In genomic region chr13:56582720-56583119, GRCm38 (mm10) we compare ENCODE assay signal across 10 mouse cellular contexts. TPM values are rescaled to one million over a fixed set of nuclear protein-coding genes. Genes with fewer than 3 reads are reported as not detected.
A peak's percentile ranks its signal among the peaks of the same experiment; 100 is the strongest.
DNase-seq lines count a peak whose midpoint lies in the region; ATAC-seq and TF ChIP-seq lines count a peak whose summit lies in the region.
"Had no signal": no experiment of that assay in that cellular context is flagged by ENCODE, and none has a peak within 500 bp of the region (broad histone marks: within the 10 kb centered on the region; RNA-seq: fewer than 3 reads in every experiment).

No protein-coding gene starts in this region.

- no peaks in the 10 kb centered on the region for H3K9me3 ChIP-seq in hindbrain, embryonic 10.5 days
- H3K9me3 ChIP-seq in hindbrain, embryonic 16.5 days (ENCODE audit: control insufficient read depth, low read length) = no peaks in the 10 kb centered on the region
- H3K9me3 ChIP-seq in forebrain, embryonic 13.5 days (replicated peaks) = no peaks in the 10 kb centered on the region

- peak overlapping the region; percentile 35 for H3K4me3 ChIP-seq in hindbrain, embryonic 10.5 days
- no peak overlapping the region for H3K4me3 ChIP-seq in hindbrain, embryonic 16.5 days (ENCODE audit: low read length)
- H3K4me3 ChIP-seq in forebrain, embryonic 13.5 days = no peak overlapping the region
- no peak overlapping the region for H3K4me3 ChIP-seq in myocyte

- DNase-seq in hindbrain, embryonic 10.5 days (ENCODE audit: low spot score) = peak; percentile 64
- DNase-seq in NIH3T3 (ENCODE audit: low read depth) = peak; percentile 72
- no peak for DNase-seq in urinary bladder, postnatal 25 days (ENCODE audit: low spot score)
- no peak for DNase-seq in urinary bladder, postnatal 36 days (ENCODE audit: low spot score in 2 of 2)

- H3K36me3 ChIP-seq in hindbrain, embryonic 10.5 days = no peaks in the 10 kb centered on the region
- H3K36me3 ChIP-seq in hindbrain, embryonic 16.5 days (ENCODE audit: control insufficient read depth, insufficient read depth, low read length) = no peaks in the 10 kb centered on the region
- no peaks in the 10 kb centered on the region for H3K36me3 ChIP-seq in forebrain, embryonic 13.5 days (ENCODE audit: poor library complexity, severe bottlenecking)
- H3K36me3 ChIP-seq in myocyte (ENCODE audit: control insufficient read depth, insufficient read depth) = no peaks in the 10 kb centered on the region
- H3K36me3 ChIP-seq: G1E had no signal

- peak overlapping the region; percentile 96 for H3K27ac ChIP-seq in hindbrain, embryonic 10.5 days
- no peak overlapping the region for H3K27ac ChIP-seq in hindbrain, embryonic 16.5 days (ENCODE audit: low read depth, low read length)
- H3K27ac ChIP-seq in forebrain, embryonic 13.5 days = peak overlapping the region; percentile 90

- no peak overlapping the region for H3K9ac ChIP-seq in hindbrain, embryonic 16.5 days (ENCODE audit: low read depth, low read length)
- 0 out of 2 replicates have a peak overlapping the region, but pooled peaks have one; percentile 13 for H3K9ac ChIP-seq in forebrain, embryonic 13.5 days

- no peak overlapping the region for H3K4me2 ChIP-seq in hindbrain, embryonic 16.5 days (ENCODE audit: low read length)
- H3K4me2 ChIP-seq in forebrain, embryonic 13.5 days = no peak overlapping the region
- peak overlapping the region; percentile 50 for H3K4me2 ChIP-seq in myocyte (ENCODE audit: low read depth)

- no peaks in the 10 kb centered on the region for H3K79me2 ChIP-seq in myocyte (ENCODE audit: control insufficient read depth, insufficient read depth)

- WGBS in hindbrain, embryonic 10.5 days = 6% methylated on average over 3 of the region's 3 CpGs
- 26% methylated on average over 3 of the region's 3 CpGs for WGBS in hindbrain, embryonic 16.5 days
- 17% methylated on average over 3 of the region's 3 CpGs for WGBS in forebrain, embryonic 13.5 days

- no peak overlapping the region for H3ac ChIP-seq in myocyte (ENCODE audit: control insufficient read depth, insufficient read length)

- TF ChIP-seq POLR2A in myocyte (IDR thresholded peaks at IDR 0.05; ENCODE audit: insufficient read length, low read depth) = no peak

- no peak for ATAC-seq in hindbrain, embryonic 16.5 days
- ATAC-seq in forebrain, embryonic 13.5 days = no peak
- no peak for ATAC-seq in CD4-positive, CD25-positive, alpha-beta regulatory T cell, adult 4 months

- H3K27me3 ChIP-seq in hindbrain, embryonic 10.5 days (ENCODE audit: insufficient read depth, poor library complexity, severe bottlenecking) = no peaks in the 10 kb centered on the region
- no peaks in the 10 kb centered on the region for H3K27me3 ChIP-seq in hindbrain, embryonic 16.5 days (replicated peaks; ENCODE audit: control insufficient read depth, insufficient read depth, low read length)
- H3K27me3 ChIP-seq in forebrain, embryonic 13.5 days = no peaks in the 10 kb centered on the region
- no peaks in the 10 kb centered on the region for H3K27me3 ChIP-seq in myocyte (ENCODE audit: control insufficient read depth, insufficient read depth, insufficient read length)

- H3K4me1 ChIP-seq in hindbrain, embryonic 10.5 days (replicated peaks) = peaks cover 73% of the 10 kb centered on the region
- H3K4me1 ChIP-seq in hindbrain, embryonic 16.5 days (ENCODE audit: control insufficient read depth, insufficient read depth, low read depth, low read length) = peaks cover 8% of the 10 kb centered on the region
- peaks cover 24% of the 10 kb centered on the region for H3K4me1 ChIP-seq in forebrain, embryonic 13.5 days

TF ChIP-seq in myocyte, 11 proteins besides CTCF, POLR2A, EP300 and RAD21:
- TF ChIP-seq MAX (IDR thresholded peaks at IDR 0.05; ENCODE audit: low read depth) (no peak), CEBPB (IDR thresholded peaks at IDR 0.05; ENCODE audit: insufficient read depth, poor library complexity, severe bottlenecking) (no peak), REST (IDR thresholded peaks at IDR 0.05; ENCODE audit: insufficient read depth, insufficient read length) (no peak), MYOD1 (IDR thresholded peaks at IDR 0.05; ENCODE audit: control insufficient read depth in 1 of 3, insufficient read length in 2 of 3, low read depth in 2 of 3) (no peak)

RNA-seq across cellular contexts. Expression of gene Tgfbi, which starts 26.6 kb away (rescaled TPM):
- 38.4 and 42.9 TPM in 2 replicates for polyA plus RNA-seq in hindbrain, embryonic 10.5 days (2016; fragmentation: Nextera tagmentation; extraction: Ambion mirVana)
- polyA plus RNA-seq in hindbrain, embryonic 16.5 days (2015; fragmentation: Nextera tagmentation; extraction: Ambion mirVana) = 6.3 and 7.9 TPM in 2 replicates
- 4.8 and 6.9 TPM in 2 replicates for polyA plus RNA-seq in forebrain, embryonic 13.5 days (2015; fragmentation: Nextera tagmentation; extraction: Ambion mirVana)
- 1.8 TPM for polyA plus RNA-seq in myocyte (2012; fragmentation: generic; extraction: Trizol)
- polyA plus RNA-seq in CD4-positive, CD25-positive, alpha-beta regulatory T cell, adult 4 months (2017; shearing (Covaris generic)) = under 1 TPM; 0.40 to 0.75 TPM

RNA-seq across cellular contexts. Expression of gene Lect2, which starts 34.4 kb away (rescaled TPM):
- not detected in 2 replicates for polyA plus RNA-seq in hindbrain, embryonic 10.5 days (2016; fragmentation: Nextera tagmentation; extraction: Ambion mirVana)
- not detected in 2 replicates for polyA plus RNA-seq in hindbrain, embryonic 16.5 days (2015; fragmentation: Nextera tagmentation; extraction: Ambion mirVana)
- polyA plus RNA-seq in forebrain, embryonic 13.5 days (2015; fragmentation: Nextera tagmentation; extraction: Ambion mirVana) = not detected in 2 replicates
- polyA plus RNA-seq in myocyte (2012; fragmentation: generic; extraction: Trizol) = not detected
- polyA plus RNA-seq in CD4-positive, CD25-positive, alpha-beta regulatory T cell, adult 4 months (2017; shearing (Covaris generic)) = not detected
- polyA plus RNA-seq: G1E, macrophage had no signal

Comparison
In these comparisons a context has a peak if more than half of its experiments do, and no peak if none do; other contexts are left out.
1. DNase-seq: peak in hindbrain, embryonic 10.5 days (single experiment) and NIH3T3 (single experiment); none in urinary bladder, postnatal 25 days (single experiment) and urinary bladder, postnatal 36 days (0 of 2).